Mouse (Mus musculus): ENCODE measurements around the gene Brap. TPM values are rescaled to one million over a fixed set of nuclear protein-coding genes. Genes with fewer than 3 reads are reported as not detected.

Brap gene
- polyA plus RNA-seq, 1 experiment from 2014 or later = 30.6 TPM

GRCm38 (mm10) chr5:121700496-121700895 lies 40.1 kb downstream of the Brap start:
- no peaks in the 10 kb centered on the region for H3K36me3 ChIP-seq (ENCODE audit: control insufficient read depth, insufficient read depth)
- no peak overlapping the region for H3K27ac ChIP-seq (ENCODE audit: low read depth, low read length)
- H3K4me1 ChIP-seq (replicated peaks; ENCODE audit: control insufficient read depth, insufficient read depth, low read length) = no peaks in the 10 kb centered on the region
- H3K27me3 ChIP-seq (replicated peaks; ENCODE audit: control insufficient read depth, insufficient read depth, low read length) = no peaks in the 10 kb centered on the region
- TF ChIP-seq CTCF (IDR thresholded peaks at IDR 0.05; ENCODE audit: low read depth) = no peak
- 32% methylated on average over 11 of the region's 11 CpGs for WGBS
- H3K9ac ChIP-seq (ENCODE audit: low read depth, low read length) = no peak overlapping the region
- no peak overlapping the region for H3K4me3 ChIP-seq (ENCODE audit: low read depth, low read length)
- H3K9me3 ChIP-seq (ENCODE audit: control insufficient read depth) = no peaks in the 10 kb centered on the region
- H3K4me2 ChIP-seq (replicated peaks; ENCODE audit: low read depth) = peak overlapping the region; percentile 21; the same call in 1 of the 2 replicates
- ATAC-seq = no peak

DNA sequence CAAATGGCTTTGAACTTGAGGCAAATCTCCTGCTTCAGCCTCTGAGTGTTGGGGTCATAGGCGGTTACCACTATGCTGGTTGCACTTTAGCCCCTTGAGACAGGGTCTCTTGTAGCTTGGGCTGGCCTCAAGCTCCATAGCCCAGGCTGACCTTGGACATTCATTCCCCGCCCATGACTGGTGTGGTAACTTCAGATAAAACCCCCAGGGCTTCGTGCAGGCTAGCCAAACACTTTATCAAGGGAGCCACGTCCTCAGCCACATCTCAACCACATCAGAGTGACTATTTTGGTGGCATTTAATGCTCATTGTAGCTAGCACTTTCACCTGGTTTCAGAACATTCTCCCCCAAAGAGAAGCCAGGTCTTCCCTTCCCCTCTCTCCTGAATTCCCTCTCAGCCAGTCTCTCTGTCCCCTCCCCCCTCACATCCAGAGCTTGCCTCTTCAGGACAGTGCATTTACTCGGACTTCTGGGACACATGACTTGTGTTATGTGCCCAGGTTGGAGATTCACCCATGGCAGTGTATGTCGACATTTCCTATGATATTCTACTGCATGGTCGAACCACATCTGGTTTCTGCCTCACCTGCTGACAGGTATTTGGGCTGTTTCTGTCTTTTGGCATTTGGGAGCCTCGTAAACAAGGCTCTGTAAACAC lies 40.9 kb downstream of the Brap start:
- TF ChIP-seq CTCF (IDR thresholded peaks at IDR 0.05; ENCODE audit: low read depth) = no peak
- Histone ChIP-seq H3K4me3 (ENCODE audit: low read depth, low read length) (no peak overlapping the region), H3K4me2 (replicated peaks; ENCODE audit: low read depth) (no peak overlapping the region), H3K36me3 (ENCODE audit: control insufficient read depth, insufficient read depth) (no peaks in the 10 kb centered on the region), H3K9ac (ENCODE audit: low read depth, low read length) (no peak overlapping the region), H3K27ac (ENCODE audit: low read depth, low read length) (no peak overlapping the region), H3K4me1 (replicated peaks; ENCODE audit: control insufficient read depth, insufficient read depth, low read length) (no peaks in the 10 kb centered on the region), H3K9me3 (ENCODE audit: control insufficient read depth) (no peaks in the 10 kb centered on the region), H3K27me3 (replicated peaks; ENCODE audit: control insufficient read depth, insufficient read depth, low read length) (no peaks in the 10 kb centered on the region)
- WGBS = 46% methylated on average over 8 of the region's 8 CpGs
- no peak for ATAC-seq

DNA sequence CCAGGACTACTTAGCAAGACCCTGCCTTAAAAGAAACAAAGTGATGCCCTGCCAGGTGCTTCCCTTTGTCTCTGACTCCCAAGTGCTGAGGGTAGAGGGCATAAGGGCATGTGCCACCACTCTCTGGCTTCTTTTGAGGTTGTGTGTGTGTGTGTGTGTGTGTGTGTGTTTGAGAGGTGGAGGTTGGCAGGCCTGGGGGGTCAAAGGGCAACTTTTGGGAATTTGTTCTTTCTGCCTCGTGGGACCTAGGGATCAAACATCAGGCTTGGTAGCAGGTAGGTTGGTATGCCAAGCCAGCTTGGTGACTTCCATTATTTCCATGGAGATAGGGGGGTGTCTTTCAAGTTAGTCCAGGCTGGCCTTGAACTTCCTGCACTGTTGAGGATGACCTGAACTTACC lies 43.0 kb downstream of the Brap start:
- Histone ChIP-seq H3K4me3 (ENCODE audit: low read depth, low read length) (no peak overlapping the region), H3K9ac (ENCODE audit: low read depth, low read length) (no peak overlapping the region), H3K27ac (ENCODE audit: low read depth, low read length) (no peak overlapping the region), H3K36me3 (ENCODE audit: control insufficient read depth, insufficient read depth) (no peaks in the 10 kb centered on the region), H3K4me1 (replicated peaks; ENCODE audit: control insufficient read depth, insufficient read depth, low read length) (no peaks in the 10 kb centered on the region), H3K27me3 (replicated peaks; ENCODE audit: control insufficient read depth, insufficient read depth, low read length) (no peaks in the 10 kb centered on the region), H3K9me3 (ENCODE audit: control insufficient read depth) (no peaks in the 10 kb centered on the region), H3K4me2 (replicated peaks; ENCODE audit: low read depth) (no peak overlapping the region)
- ATAC-seq = no peak
- 46% methylated on average over 1 of the region's 1 CpGs for WGBS
- TF ChIP-seq CTCF (IDR thresholded peaks at IDR 0.05; ENCODE audit: low read depth) = no peak

DNA sequence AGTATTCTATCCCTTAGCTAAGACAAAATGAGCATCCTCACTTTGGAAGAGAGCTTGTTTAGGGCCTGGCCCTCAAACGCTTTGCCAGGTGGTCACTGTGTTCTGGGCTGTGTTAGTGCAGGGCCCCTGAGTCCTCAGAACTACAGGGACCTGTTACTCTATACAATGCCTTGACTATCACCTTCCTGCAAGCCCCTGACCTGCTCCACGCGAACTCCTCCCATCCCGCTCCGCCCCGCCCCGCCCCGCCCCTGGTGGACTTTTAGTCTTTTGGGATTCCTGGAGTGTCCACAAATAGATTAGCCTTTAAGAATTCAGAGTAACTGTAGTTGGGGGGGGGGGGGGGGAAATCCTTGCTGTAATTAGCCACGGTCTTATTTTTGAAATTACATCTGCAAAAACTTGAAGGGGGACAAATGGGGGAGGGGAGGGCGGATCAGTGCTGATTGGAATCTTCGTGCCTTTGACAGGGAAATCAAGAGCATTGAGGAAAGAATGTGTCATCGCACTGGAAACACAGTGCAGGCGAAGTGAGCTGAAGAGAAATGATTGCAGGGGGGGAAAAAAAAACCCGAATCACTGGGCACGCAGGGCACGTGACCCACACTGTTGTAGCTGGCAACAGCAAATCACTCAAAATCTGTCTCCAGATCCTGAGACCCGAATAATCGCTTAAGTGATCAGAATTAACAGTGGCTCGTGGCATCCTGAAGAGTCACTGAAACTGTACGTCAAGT lies 44.3 kb downstream of the Brap start:
- H3K36me3 ChIP-seq (ENCODE audit: control insufficient read depth, insufficient read depth) = no peaks in the 10 kb centered on the region

GRCm38 (mm10) chr5:121710402-121710801 lies 50.0 kb downstream of the Brap start:
- Histone ChIP-seq H3K4me1 (replicated peaks; ENCODE audit: control insufficient read depth, insufficient read depth, low read length) (0 out of 2 replicates have a peak, but pooled peaks cover 4% of the 10 kb centered on the region), H3K9ac (ENCODE audit: low read depth, low read length) (no peak overlapping the region), H3K27me3 (replicated peaks; ENCODE audit: control insufficient read depth, insufficient read depth, low read length) (no peaks in the 10 kb centered on the region), H3K4me3 (ENCODE audit: low read depth, low read length) (peak overlapping the region; percentile 88; the same call in 1 of the 2 replicates), H3K9me3 (ENCODE audit: control insufficient read depth) (no peaks in the 10 kb centered on the region), H3K36me3 (ENCODE audit: control insufficient read depth, insufficient read depth) (no peaks in the 10 kb centered on the region), H3K4me2 (replicated peaks; ENCODE audit: low read depth) (peak overlapping the region; percentile 84), H3K27ac (ENCODE audit: low read depth, low read length) (no peak overlapping the region)
- no peak for ATAC-seq
- no peak for TF ChIP-seq CTCF (IDR thresholded peaks at IDR 0.05; ENCODE audit: low read depth)
- WGBS = 35% methylated on average over 2 of the region's 2 CpGs

More for the DNA sequence above, 44.3 kb downstream of the Brap start:
- Histone ChIP-seq H3K27ac (ENCODE audit: low read depth, low read length) (no peak overlapping the region), H3K9ac (ENCODE audit: low read depth, low read length) (no peak overlapping the region), H3K4me1 (replicated peaks; ENCODE audit: control insufficient read depth, insufficient read depth, low read length) (no peaks in the 10 kb centered on the region), H3K4me3 (ENCODE audit: low read depth, low read length) (0 out of 2 replicates have a peak overlapping the region, but pooled peaks have one; percentile 5), H3K9me3 (ENCODE audit: control insufficient read depth) (no peaks in the 10 kb centered on the region), H3K4me2 (replicated peaks; ENCODE audit: low read depth) (peak overlapping the region; percentile 57), H3K27me3 (replicated peaks; ENCODE audit: control insufficient read depth, insufficient read depth, low read length) (no peaks in the 10 kb centered on the region)
- TF ChIP-seq CTCF (IDR thresholded peaks at IDR 0.05; ENCODE audit: low read depth) = no peak
- ATAC-seq = no peak
- WGBS = 9% methylated on average over 20 of the region's 20 CpGs

- no peak for TF ChIP-seq CTCF (IDR thresholded peaks at IDR 0.05; ENCODE audit: low read depth)
- 1% methylated on average over 12 of the region's 12 CpGs for WGBS
- peak; percentile 37 for ATAC-seq
- Histone ChIP-seq H3K36me3 (ENCODE audit: control insufficient read depth, insufficient read depth) (no peaks in the 10 kb centered on the region), H3K27me3 (replicated peaks; ENCODE audit: control insufficient read depth, insufficient read depth, low read length) (no peaks in the 10 kb centered on the region), H3K4me1 (replicated peaks; ENCODE audit: control insufficient read depth, insufficient read depth, low read length) (0 out of 2 replicates have a peak, but pooled peaks cover 4% of the 10 kb centered on the region), H3K9ac (ENCODE audit: low read depth, low read length) (peak overlapping the region; percentile 90), H3K4me2 (replicated peaks; ENCODE audit: low read depth) (peak overlapping the region; percentile 84), H3K4me3 (ENCODE audit: low read depth, low read length) (peak overlapping the region; percentile 88), H3K9me3 (ENCODE audit: control insufficient read depth) (no peaks in the 10 kb centered on the region), H3K27ac (ENCODE audit: low read depth, low read length) (peak overlapping the region; percentile 97)
Measured at GRCm38 (mm10) chr5:121710851-121711173, 50.4 kb downstream of the Brap start.

All from intestine, postnatal 0 days (tissue).